Mouse (Mus musculus): ENCODE results near the gene Mgat5. TPM values are rescaled to one million over a fixed set of nuclear protein-coding genes. Genes with fewer than 3 reads are reported as not detected.

Gene Mgat5
- polyA plus RNA-seq, 1 experiment: 30.5 TPM

DNA sequence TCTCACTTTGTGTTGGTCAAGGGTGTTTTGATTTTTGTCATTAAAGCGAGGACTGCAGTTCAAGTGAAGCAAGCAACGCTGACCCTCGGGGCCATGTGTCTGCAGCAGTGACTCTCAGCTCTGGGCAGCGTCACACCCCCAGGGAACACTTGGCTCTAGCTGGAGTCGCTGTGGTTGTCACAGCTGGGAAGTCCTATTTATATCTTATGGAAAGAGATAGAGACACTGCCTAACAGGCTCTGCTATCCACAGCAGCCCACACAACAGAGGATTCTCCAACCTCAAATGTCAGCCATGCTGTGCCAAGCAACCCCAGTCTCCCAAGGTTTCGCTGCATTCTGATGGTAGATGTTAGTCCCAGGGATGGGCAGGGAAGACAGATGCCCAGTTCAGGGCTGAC, 125.0 kb downstream of the Mgat5 start:
- Histone ChIP-seq H3K27me3 (ENCODE audit: control insufficient read depth, insufficient read depth, low read length) (no peaks in the 10 kb centered on the region), H3K27ac (ENCODE audit: insufficient read depth, low read length) (no peak overlapping the region), H3K4me3 (replicated peaks; ENCODE audit: insufficient read depth, low read depth, low read length) (no peak overlapping the region), H3K4me1 (ENCODE audit: control insufficient read depth, insufficient read depth, low read length) (no peaks in the 10 kb centered on the region)
- no peak for DNase-seq
- 77% methylated on average over 6 of the region's 6 CpGs for WGBS
- TF ChIP-seq CTCF (IDR thresholded peaks at IDR 0.05; ENCODE audit: borderline replicate concordance, insufficient read depth, low read depth, low read length) (no peak), POLR2A (IDR thresholded peaks at IDR 0.05; ENCODE audit: borderline replicate concordance, insufficient read depth, low read length) (no peak)

DNA sequence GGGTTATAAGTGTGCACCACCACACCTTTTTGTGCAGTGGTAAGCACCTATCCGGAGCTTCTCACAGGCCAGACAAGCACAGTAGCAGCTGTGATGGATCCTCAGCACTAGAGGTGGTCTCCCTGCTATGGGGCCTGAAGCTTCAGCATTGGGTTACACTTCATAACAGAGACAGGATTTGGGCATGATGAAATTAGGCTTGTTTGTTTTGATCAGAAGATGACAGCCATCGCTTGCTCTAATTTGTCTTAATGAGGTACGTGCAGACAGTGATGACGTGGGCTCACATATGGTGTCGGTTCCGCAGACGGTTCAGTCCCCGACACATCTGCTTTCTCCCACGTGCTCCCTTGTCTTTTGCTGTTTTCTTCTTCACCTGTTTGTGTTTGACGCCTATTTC, 132.9 kb downstream of the Mgat5 start:
- H3K4me3 ChIP-seq (replicated peaks; ENCODE audit: insufficient read depth, low read depth, low read length): no peak overlapping the region
- no peak for TF ChIP-seq POLR2A (IDR thresholded peaks at IDR 0.05; ENCODE audit: borderline replicate concordance, insufficient read depth, low read length)
- no peak for TF ChIP-seq CTCF (IDR thresholded peaks at IDR 0.05; ENCODE audit: borderline replicate concordance, insufficient read depth, low read depth, low read length)
- no peak for DNase-seq
- H3K4me1 ChIP-seq (ENCODE audit: control insufficient read depth, insufficient read depth, low read length): peaks cover 20% of the 10 kb centered on the region
- H3K27me3 ChIP-seq (ENCODE audit: control insufficient read depth, insufficient read depth, low read length): no peaks in the 10 kb centered on the region
- H3K27ac ChIP-seq (ENCODE audit: insufficient read depth, low read length): no peak overlapping the region
- 95% methylated on average over 10 of the region's 10 CpGs for WGBS

DNA sequence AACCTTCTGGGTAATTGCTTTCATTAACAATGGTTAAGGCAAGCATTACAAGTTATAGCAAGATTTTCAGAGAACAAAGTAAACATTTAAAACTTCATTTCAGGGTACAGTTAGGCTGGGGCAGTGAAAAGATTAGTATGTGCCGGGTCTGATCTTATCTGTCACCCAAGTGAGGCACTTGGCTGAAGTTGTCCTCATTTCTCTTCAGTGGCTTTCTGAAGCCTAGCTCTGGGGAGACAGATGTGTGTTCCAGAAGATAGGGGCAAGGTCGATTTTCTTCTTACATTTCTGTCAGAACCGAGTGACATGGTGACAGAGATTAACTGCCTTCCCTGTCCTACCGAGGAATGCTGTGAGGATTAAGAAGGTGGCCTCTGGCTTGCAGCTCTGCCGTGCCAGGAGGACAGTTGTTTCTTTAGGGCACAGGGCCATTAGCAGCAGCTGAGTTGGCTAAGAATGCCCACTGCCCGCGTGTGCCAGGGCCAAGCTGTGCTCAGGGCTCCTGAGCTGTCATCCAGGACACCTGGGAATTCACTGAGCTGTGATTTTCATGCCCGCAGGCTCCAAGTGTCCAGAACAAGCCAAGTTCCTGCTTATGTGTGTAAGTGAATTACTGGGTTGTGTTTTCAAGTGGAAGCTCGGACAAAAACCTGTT, 134.1 kb downstream of the Mgat5 start:
- TF ChIP-seq CTCF (IDR thresholded peaks at IDR 0.05; ENCODE audit: borderline replicate concordance, insufficient read depth, low read depth, low read length): no peak
- no peak for TF ChIP-seq POLR2A (IDR thresholded peaks at IDR 0.05; ENCODE audit: borderline replicate concordance, insufficient read depth, low read length)
- no peaks in the 10 kb centered on the region for H3K27me3 ChIP-seq (ENCODE audit: control insufficient read depth, insufficient read depth, low read length)

DNA sequence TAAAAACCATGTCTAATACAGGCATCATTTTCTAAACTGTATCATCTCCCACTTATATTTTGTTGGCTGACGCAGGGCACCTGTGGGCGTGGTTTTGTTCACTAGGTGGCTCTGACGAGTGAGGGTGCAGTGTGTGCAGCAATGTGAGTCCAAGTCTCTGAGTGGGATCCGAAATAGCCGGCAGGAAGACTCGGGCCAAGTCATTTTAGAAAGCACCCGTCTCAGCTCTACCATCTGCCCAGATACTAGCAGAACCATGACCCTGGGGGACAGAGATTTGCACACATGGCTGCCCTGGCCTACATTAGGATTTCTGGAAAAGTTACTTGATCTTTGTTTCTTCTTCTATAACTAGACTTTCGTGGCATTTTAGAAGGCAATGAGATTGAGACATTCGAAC, 135.5 kb downstream of the Mgat5 start:
- Histone ChIP-seq H3K27me3 (ENCODE audit: control insufficient read depth, insufficient read depth, low read length) (no peaks in the 10 kb centered on the region), H3K4me3 (replicated peaks; ENCODE audit: insufficient read depth, low read depth, low read length) (no peak overlapping the region), H3K4me1 (ENCODE audit: control insufficient read depth, insufficient read depth, low read length) (peaks cover 20% of the 10 kb centered on the region), H3K27ac (ENCODE audit: insufficient read depth, low read length) (no peak overlapping the region)
- TF ChIP-seq POLR2A (IDR thresholded peaks at IDR 0.05; ENCODE audit: borderline replicate concordance, insufficient read depth, low read length) (no peak), CTCF (IDR thresholded peaks at IDR 0.05; ENCODE audit: borderline replicate concordance, insufficient read depth, low read depth, low read length) (no peak)
- DNase-seq: peak in 1 of 2 experiments; percentile 58
- WGBS: 32% methylated on average over 9 of the region's 9 CpGs

More for the DNA sequence above, 134.1 kb downstream of the Mgat5 start:
- WGBS: 20% methylated on average over 9 of the region's 9 CpGs
- DNase-seq: peak; percentile 64 to 74
- H3K4me1 ChIP-seq (ENCODE audit: control insufficient read depth, insufficient read depth, low read length): peaks cover 20% of the 10 kb centered on the region
- no peak overlapping the region for H3K27ac ChIP-seq (ENCODE audit: insufficient read depth, low read length)
- H3K4me3 ChIP-seq (replicated peaks; ENCODE audit: insufficient read depth, low read depth, low read length): no peak overlapping the region

DNA sequence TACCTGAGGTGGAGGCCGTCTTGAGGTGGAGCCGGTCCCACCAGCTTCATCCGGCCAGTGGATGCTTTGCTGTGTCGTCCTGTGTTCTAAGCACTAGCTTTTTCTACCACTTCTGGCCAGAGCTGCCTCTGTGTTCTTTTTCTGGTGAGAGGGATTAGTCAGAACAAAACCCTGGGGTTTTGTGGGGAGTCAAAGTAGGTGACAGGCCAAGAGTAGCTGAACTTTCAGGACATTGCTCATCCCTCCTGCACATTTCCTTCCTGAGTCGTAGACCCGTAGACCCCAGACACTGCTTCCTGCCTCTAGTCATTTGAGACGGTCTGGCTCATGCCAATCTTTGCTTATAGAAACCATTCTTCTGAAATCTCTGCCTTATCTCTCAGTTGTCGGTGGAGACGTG, 140.1 kb downstream of the Mgat5 start:
- Histone ChIP-seq H3K4me3 (replicated peaks; ENCODE audit: insufficient read depth, low read depth, low read length) (no peak overlapping the region), H3K4me1 (ENCODE audit: control insufficient read depth, insufficient read depth, low read length) (peaks cover 7% of the 10 kb centered on the region; the same call in 1 of the 2 replicates), H3K27me3 (ENCODE audit: control insufficient read depth, insufficient read depth, low read length) (no peaks in the 10 kb centered on the region), H3K27ac (ENCODE audit: insufficient read depth, low read length) (no peak overlapping the region)
- no peak for TF ChIP-seq POLR2A (IDR thresholded peaks at IDR 0.05; ENCODE audit: borderline replicate concordance, insufficient read depth, low read length)
- no peak for TF ChIP-seq CTCF (IDR thresholded peaks at IDR 0.05; ENCODE audit: borderline replicate concordance, insufficient read depth, low read depth, low read length)
- no peak for DNase-seq
- WGBS: 97% methylated on average over 9 of the region's 9 CpGs

DNA sequence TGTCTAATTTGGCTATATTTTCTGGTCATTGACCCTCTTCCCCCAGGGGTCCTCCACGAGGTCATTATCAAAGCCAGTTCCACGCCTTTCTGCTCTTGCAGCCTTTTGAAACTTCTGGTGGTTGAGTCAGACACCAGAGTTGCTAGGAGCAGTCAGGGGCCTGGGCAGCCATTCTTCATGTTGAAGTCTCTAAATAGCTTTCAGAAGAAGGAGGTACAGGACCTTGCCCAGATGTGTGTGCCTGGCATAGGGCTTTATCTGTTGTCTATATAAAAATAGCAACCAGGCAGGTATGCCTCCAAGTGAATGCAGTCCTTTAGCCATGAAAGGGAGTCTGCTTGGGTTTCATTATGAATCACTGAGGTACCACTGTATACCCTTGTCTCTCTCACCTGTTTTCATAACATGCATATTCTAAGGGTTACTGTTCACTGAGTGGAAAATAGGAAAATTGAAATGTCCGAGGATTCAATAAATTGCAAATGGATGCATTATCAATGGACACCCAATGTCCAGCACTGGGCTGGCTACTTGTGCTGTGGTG, 141.9 kb downstream of the Mgat5 start:
- TF ChIP-seq POLR2A (IDR thresholded peaks at IDR 0.05; ENCODE audit: borderline replicate concordance, insufficient read depth, low read length) (no peak), CTCF (IDR thresholded peaks at IDR 0.05; ENCODE audit: borderline replicate concordance, insufficient read depth, low read depth, low read length) (no peak)

DNA sequence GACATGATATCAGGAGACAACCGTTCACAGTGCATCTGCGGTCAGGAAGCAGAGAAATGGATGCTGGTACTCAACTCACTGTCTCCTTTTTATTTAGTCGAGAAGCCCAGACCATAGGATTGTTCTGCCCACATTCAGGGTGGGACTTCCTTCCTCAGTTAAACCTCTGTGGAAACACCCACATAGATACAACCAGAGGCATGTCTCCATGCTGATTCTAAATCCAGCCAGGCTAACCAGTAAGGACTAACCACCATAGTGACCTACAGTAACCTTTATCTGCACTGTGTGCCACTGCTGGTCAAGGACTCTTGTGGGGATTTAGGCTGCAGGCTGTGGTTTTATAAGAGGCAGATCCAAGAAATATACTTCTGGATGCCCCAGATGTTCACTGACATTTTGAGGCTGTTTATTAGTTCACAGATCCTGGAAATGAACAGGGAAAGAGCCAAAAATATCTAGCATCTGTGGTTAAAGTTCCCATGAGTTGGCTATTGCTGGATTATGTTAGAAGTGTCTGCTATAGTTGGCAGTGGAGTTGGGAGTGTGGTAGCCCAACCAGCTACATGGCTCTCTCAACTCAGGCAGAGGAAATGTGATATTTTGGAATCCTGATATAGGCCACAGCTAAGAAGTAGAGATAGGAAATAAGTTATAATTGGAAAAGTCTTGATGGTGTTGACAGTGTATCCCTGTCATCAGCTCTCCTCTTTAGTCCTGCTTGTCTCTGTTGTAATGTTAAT, 143.2 kb downstream of the Mgat5 start:
- Histone ChIP-seq H3K27me3 (ENCODE audit: control insufficient read depth, insufficient read depth, low read length) (no peaks in the 10 kb centered on the region), H3K27ac (ENCODE audit: insufficient read depth, low read length) (no peak overlapping the region), H3K4me1 (ENCODE audit: control insufficient read depth, insufficient read depth, low read length) (no peaks in the 10 kb centered on the region), H3K4me3 (replicated peaks; ENCODE audit: insufficient read depth, low read depth, low read length) (no peak overlapping the region)
- no peak for DNase-seq
- WGBS: 78% methylated on average over 3 of the region's 3 CpGs
- TF ChIP-seq POLR2A (IDR thresholded peaks at IDR 0.05; ENCODE audit: borderline replicate concordance, insufficient read depth, low read length) (no peak), CTCF (IDR thresholded peaks at IDR 0.05; ENCODE audit: borderline replicate concordance, insufficient read depth, low read depth, low read length) (no peak)

More for the DNA sequence above, 141.9 kb downstream of the Mgat5 start:
- 70% methylated on average over 3 of the region's 3 CpGs for WGBS
- no peak overlapping the region for H3K4me3 ChIP-seq (replicated peaks; ENCODE audit: insufficient read depth, low read depth, low read length)
- no peaks in the 10 kb centered on the region for H3K27me3 ChIP-seq (ENCODE audit: control insufficient read depth, insufficient read depth, low read length)
- H3K27ac ChIP-seq (ENCODE audit: insufficient read depth, low read length): no peak overlapping the region
- no peak for DNase-seq
- H3K4me1 ChIP-seq (ENCODE audit: control insufficient read depth, insufficient read depth, low read length): no peaks in the 10 kb centered on the region
